Mouse (Mus musculus) heart, postnatal 0 days (tissue): ENCODE results near the gene Trim69.

Experiments used
- CTCF ChIP-seq: IDR thresholded peaks from 2 replicates; pipeline ENCODE4 v1.5.1; 2016; ENCODE audit warnings: antibody characterized with exemption, control low read depth, low read depth
- EP300 ChIP-seq: IDR thresholded peaks from 2 replicates; pipeline ENCODE4 v1.6.1; 2016; ENCODE audit warnings: antibody characterized with exemption, low read depth

GRCm38 (mm10) chr2:122186106-122186505, 25.6 kb downstream of the Trim69 start, which contains the start of the genes Patl2 and Terb2:
- TF ChIP-seq CTCF (no peak), EP300 (no peak)
